Mouse (Mus musculus) fat pad, adult 2 months (tissue): ENCODE measurements around the gene 3110082I17Rik.
A peak's percentile ranks its signal among the peaks of the same experiment; 100 is the strongest.
"Not testable (repeated sequence)": the region's sequence is repeated elsewhere in the genome, so short reads cannot be mapped to it uniquely, and the experiment has no call there.

Experiments used
- DNase-seq: peaks from one replicate; pipeline ENCODE4 v3.0.0-alpha.2; 2011; ENCODE audit warnings: low read depth, low spot score; ENCODE audit errors: extremely low read depth

Gene 3110082I17Rik

DNA sequence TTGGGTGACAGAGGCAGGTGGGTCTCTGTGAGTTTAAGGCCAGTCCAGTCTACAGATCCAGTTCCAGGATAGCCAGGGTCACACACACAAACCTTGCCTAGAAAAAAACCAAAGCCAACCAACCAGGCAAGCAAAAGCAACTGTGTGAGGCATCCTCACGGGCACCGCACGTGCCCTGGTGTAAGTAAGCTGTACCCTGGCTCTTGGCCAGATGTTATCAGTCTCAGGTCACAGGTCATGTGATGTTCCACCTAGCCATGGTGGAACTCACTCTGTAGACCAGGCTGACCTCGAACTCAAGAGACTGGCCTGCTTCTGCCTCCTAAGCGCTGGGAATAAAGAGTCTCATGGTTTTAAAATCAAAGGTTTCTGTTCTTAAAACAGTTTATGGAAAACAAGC, 101.1 kb downstream of the 3110082I17Rik start:
- no peak for DNase-seq

DNA sequence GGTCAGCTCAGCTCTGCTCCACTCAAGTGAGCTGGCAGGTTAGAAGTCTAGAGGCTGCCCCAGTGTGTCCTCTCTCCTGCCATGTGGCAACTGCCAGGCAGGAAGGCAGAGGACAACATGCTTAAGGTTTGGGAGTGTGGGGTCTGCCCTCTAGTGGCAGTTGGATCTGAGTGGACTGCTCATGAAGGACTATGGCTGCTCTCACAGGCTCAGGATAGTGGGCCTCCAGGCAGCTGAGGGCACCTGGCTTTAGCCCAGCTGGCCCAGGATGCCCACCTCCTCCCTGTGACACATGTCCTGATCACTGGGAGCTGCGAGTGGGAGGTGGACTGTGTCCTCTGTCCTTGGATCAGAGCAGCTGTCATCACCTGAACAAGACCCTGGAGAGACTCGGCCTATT, 101.7 kb downstream of the 3110082I17Rik start:
- DNase-seq, result no peak

DNA sequence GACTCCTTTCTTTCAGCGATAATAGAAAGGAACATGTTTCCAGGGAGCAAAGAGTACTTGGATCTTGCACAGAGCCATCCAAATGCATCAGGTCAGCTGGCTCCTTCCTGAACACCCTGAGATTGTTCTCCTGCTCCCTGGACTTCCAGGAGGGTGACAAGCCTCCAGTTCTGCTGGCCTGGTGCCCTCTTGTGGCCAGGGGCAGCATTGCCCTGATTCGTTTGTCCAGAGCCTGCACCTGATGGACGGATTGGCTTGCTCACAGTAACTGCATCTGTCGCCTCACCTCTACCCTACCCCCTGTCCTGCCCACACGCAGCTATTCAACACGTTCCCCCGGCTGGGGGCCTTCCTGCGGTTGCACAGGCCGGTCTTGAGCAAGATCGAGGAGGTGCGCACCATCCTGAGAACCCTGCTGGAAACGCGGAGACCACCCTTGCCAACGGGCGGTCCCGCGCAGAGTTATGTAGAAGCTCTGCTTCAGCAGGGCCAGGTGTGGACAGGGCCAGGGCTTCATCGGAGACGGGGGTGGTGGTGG, 105.0 kb downstream of the 3110082I17Rik start:
- no peak for DNase-seq

DNA sequence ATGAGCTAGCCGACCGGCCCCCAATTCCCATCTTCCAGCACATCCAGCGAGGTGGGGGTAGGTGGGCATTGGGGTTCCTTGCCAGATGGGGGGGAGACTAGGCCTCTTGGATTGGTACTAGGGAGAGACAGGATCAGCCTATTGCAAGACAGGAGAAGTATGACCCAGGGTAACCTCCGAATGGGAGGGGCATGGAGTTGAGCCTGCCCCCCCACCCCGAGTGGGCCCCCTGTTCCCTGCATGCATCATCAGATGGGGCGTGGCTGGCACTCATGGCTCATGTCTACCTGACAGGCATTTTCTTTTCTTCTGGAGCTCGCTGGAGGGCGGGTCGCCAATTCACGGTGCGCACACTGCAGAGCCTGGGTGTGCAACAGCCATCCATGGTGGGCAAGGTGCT, 106.4 kb downstream of the 3110082I17Rik start:
- DNase-seq, result no peak

DNA sequence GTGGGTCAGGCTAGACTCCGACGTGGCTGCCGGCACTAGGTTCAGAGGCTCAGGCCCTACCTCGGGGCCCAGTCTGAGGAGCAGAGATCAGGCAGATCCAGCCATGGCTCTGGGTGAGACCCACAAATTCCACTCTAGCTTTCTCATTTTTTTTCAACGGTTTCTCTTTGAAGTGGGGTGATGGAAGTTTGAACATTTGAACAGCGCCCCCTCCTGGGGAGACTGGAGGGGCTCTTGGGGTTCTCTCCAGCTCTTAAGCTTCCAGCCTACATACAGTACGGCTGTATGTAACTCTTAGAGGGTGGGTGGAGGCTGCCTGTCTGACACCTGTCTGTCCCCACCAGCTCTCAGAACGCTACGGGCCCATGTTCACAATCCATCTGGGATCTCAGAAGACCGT, 106.8 kb downstream of the 3110082I17Rik start:
- DNase-seq, result no peak

DNA sequence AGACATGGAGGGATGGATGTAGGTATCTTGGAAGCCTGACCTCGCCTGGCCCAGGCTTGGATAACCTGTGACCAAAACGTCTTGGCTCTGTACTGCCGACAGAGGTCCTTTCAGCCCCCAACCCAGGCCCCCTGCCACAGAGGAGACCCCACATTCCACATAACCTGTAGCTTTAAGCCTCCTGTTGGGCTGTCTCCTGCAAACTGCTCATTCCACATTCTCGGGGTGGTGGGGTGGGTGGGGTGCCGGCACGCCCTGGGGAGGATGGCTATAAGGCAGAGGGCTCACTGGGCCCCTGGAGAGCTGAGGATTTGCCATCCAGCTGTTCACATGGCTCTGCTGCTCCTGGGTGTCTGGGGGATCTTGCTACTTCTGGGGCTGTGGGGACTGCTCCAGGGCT, 108.0 kb downstream of the 3110082I17Rik start, which contains the start of gene Cyp2w1:
Gene Cyp2w1, plus strand, starts transcription at position 301 of the 400 bp plus-strand sequence.
- no peak for DNase-seq

DNA sequence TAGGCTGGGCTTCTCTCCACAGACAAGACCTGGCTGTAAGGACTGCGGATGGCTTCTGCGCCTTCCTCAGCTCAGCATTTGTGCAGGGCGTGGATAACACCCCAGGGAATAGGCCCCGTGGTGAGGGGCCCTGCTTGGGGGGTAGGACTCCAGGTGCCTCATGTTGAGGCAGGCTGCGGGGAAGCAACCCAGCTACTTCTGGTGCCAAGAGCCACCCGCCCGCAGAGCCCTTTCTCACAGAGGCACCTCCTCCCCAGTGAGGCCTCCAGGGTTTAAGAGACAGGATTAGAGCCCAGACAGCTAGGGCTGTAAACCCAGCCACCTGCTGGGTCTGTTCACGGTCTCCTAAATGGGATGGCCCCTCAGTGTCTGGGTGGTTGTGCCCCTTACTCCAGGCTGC, 108.7 kb downstream of the 3110082I17Rik start:
- DNase-seq, result no peak

DNA sequence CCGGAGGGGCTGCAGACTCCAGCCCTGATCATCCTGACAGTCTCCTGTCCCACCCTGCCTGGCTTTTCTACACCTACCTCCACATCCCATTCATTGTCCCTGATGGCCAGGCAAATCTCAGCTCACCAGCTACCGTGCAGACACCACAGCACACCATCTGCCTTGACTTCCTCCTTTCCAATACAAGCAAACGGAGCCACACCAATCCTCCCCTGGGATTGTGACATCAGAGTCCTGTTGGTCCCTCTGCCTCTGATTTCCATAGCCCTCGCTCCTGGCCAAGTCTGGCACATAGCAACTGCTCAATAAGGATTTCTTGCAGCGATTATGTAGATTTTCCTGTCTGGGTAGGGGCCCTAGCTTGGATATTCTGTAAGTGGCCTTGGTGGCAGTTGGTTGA, 109.2 kb downstream of the 3110082I17Rik start, which contains the start of gene Cox19:
Gene Cox19, minus strand, starts transcription at position 285 of the 400 bp plus-strand sequence.
- DNase-seq, result no peak

DNA sequence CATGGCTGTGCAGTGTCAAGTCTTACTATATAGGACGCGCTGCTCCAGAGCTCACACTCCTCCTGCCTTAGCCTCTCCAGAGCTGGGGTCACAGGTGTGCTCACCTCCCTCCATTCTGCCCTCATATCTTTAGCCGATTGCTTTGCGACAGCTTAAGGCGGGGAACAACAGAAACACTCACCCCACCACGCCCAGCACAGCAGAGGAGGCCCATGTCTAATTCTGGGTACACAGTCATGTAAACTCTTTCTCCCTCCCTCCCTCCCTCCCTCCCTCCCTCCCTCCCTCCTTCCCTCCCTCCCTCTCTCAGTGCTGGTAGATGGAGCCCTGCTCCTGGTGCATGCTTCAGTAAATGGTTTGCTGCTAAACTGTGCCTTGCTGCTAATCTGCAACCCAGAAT, 110.6 kb downstream of the 3110082I17Rik start:
- DNase-seq, result no peak

DNA sequence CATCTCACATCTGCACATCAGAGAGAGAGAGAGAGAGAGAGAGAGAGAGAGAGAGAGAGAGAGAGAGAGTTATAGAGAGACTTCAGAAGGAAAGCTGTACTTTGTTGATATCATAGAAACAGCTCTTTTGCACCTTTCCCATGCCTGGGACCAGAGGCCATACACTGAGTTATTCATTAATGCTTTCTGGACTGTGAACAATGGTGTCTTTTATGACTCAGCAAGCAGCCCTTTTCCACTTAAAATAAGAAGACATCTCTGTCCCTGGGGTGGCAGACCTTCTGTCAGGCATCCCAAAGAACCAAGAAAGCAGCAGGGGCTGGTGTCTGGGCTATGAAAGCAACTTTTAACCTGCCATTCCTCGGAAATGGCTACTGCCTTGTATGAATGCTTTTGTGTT, 113.1 kb downstream of the 3110082I17Rik start:
- DNase-seq, result no peak

DNA sequence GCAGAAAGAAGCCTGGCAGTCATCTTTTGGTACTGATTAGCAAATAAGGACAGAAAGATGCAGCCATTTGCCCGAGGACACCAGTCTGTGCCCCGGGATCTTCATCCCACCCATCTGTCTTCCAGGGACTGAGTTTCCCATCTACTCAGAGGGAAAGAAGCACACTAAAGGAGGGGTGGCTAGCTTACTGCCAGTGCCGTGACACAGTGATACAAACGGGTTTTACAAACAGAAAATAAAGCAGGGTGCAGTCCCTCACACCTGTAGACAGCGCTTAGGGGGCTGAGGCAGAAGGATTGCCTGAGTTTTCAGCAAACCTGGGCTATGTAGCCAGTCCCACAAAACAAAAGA, 115.0 kb downstream of the 3110082I17Rik start:
- no peak for DNase-seq

DNA sequence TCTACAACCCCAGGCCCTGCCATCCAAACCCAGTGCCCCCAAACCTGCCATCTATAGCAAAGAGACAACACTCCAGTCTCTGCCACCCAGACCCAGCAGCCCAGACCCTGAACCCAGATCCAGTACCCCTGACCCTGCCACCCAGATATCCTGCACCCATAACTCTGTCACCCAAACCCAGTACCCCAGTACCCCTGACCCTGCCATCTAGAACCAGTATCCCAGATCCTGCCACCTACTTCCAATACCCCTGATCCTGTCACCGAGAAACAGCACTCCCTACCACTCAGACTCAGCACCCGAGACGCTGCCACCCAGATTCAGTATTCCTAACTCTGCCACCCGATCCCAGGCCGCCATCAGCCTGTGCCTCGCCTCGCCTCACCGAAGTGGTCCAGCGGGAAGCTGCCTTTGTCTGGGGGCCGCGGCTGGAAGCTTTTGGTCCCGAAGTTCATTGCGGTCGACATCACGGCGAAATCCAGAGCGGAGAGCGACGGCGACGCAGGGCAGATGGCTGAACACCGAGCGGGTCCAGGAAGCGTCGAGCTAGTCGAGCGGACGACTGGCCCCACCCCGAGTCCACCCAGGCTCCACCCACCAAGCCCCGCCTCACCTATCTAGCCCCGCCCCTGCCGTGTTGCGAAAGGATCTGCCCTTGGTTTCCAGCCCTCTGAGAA, 115.5 kb downstream of the 3110082I17Rik start:
- DNase-seq, result peak; percentile 37

DNA sequence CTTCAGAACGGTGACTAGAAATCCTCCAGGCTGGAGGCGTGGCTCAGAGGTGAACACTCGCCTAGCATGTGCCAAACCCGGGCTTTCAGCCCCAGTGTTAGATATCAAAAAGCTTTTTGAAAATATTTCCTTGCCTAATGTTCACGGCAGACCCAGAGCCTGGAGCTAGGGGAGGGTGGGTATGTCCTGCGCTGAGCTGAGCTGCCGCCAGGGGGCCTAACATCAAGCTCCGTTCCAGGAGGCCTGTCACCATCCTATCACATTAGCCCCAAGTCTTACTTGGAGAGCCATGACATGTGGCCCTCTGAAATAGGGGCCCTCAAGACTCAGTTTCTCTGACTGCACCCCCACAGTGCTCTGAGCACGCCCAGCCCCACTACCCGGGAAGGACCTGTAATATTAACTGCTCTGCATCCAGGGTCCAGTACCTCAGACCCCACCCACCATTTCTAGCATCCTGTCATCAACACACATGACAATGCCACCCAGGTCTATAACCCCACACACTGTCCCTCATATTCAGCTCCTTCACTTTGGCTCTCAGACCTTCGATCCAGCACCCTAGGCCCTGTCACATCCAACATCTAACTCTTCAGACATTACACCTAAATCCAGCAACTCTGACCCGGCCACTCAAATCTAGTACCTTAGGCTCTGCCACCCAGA, 116.2 kb downstream of the 3110082I17Rik start:
- DNase-seq, result no peak

DNA sequence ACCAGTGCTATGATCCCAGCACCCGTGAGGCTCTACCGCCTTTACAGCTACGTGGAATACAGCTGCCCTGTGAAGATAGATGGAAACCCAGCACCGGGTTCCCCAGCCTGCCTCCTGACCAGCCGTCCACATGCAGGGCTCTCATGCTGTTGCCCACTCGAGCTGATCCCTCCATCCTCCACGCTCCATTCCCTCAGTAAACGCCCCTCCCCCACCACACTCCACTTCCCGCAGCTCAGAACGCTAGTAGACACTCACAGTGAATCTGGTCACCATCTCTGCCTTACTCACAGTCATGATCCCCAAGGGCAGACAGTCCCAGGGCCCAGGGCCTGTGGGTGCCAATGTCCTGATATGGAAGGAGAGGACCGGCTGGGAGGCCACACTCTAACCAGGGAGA, 121.4 kb downstream of the 3110082I17Rik start:
- no peak for DNase-seq

DNA sequence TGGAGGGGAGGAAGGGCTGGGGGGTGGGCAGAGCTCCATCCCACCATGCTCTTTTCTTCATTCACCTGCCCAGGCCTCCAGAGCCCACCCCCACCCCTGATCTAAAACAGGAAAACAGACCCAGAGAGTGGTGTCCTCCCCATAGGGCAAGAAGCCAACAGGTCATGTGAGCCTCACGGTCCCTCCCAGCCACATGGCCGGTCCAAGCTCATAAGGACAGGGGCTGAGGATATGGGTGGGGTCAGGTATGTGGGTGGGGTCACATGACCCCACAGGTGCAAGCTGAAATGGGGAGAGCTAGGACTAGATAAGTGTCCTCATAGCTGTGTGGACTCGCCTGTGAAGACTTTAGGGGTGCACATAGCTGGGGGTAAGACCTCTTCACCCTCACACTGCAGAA, 121.9 kb downstream of the 3110082I17Rik start:
- DNase-seq, result no peak

DNA sequence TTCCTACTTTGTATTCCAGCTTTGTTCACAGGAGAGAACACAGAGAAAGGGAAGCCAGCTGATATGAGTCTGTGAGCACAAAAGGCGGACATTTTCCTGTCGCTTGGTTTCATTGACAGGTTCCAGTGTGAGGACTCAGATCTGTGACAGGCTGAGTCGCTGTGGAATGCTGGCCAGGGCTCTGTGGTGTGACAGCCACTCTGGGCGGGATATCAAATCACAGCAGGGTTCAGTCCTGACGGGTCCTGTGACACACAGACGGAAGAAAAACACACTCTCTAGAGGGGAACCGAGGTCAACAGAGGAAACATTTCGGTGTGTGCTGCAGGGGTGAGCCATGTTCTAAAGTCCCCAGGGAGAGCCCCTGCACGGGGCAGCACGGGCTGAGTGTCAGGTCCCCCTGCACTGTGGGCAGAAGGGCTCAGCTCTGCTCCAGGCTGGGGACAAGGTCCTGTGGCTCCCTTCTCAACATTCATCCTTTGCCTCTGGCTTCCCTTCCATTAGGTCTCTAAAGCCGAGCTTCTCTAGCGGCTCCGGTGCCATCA, 122.4 kb downstream of the 3110082I17Rik start:
- no peak for DNase-seq

DNA sequence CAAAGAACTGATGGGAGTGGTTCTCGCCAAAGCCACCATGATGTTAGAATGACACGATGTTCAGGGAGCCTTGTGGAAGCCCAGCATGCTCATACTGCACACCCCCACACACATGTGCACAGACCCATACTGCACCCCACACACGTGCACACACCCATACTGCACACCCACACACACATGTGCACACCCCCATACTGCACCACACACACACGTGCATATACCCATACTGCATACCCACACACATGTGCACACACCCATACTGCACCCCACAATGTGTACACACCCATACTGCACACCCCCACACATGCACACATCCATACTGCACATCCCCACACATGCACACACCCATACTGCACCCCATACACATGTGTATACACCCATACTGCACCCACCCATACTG, 124.7 kb downstream of the 3110082I17Rik start:
- DNase-seq, result no peak

DNA sequence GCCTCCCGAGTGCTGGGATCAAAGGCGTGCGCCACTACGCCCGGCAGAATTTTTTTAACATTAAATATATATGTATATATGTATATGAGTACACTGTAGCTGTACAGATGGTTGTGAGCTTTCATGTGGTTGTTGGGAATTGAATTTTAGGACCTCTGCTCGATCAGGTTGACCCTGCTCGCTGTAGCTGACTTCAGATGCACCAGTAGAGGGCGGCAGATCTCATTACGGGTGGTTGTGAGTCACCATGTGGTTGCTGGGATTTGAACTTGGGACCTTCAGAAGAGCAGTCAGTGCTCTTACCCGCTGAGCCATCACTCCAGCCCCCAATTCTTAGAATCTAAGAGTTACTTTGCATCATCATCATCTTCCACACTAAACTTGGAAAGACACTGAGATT, 125.9 kb downstream of the 3110082I17Rik start:
- DNase-seq, result not testable (repeated sequence)

DNA sequence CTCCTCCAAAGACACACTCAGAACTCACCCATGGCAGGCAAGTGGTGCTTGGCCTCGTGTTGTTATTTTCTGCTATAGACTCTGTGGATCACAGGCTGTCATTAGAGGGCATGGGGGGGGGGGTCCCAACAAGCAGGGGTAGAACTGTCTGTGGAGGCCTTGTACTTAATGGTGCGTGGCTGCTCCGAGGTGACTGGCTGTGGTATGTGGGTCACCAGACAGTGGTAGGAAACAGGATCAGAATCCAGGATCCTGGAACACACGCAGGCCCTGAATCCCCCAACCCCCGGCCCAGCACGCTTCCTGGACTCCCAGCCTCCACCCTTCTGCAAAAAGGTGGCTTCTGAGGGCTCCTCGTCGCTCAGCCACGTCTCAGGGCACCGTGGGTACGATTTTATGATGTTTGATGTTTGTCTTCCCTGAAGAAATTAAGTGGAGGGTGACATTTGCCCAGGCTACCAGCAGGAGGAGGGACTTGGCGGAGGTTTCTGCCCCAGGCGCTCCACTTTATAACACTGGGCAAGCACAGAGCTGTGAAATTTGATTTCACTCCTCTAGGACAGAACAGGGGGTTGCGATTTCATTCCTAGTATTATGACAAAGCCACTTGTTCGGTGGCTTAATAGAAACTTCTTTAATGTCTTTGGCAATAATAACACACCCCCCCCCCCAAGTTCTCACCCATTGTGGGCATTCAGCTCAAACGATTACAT, 126.9 kb downstream of the 3110082I17Rik start:
- peak; percentile 59 for DNase-seq

DNA sequence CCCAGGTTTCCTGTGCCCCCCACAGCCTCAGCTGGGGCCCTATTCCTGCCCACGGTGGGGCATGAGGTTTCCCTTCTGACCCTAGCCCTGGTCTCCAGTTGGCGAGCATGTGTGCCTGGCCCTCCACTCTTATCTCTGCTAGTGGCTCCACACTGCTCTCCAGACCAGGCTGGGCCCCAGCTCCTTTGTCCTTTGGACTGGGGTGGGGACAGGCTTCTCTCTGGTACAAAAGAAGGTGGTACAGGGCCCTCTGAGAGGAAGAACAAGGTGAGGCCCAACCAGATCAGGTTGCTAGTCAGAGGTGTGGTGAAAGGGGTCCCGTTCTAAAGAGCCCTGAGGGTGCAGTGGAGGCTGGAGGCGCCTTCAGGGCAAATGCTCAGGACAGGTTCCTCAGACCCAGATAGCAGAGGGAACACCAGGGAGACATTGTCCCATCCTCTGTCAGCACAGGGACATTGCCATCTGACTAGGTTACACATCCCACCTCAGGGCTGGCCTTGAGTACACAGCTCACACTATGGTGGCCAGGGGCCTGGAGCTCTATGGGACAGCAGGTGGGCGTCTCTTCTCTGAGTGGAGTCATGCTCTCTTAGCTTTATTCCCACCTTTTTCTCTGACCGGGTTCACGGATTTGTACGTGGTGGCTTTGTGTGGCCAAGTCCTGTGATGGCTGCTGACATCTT, 127.6 kb downstream of the 3110082I17Rik start:
- DNase-seq, result no peak

DNA sequence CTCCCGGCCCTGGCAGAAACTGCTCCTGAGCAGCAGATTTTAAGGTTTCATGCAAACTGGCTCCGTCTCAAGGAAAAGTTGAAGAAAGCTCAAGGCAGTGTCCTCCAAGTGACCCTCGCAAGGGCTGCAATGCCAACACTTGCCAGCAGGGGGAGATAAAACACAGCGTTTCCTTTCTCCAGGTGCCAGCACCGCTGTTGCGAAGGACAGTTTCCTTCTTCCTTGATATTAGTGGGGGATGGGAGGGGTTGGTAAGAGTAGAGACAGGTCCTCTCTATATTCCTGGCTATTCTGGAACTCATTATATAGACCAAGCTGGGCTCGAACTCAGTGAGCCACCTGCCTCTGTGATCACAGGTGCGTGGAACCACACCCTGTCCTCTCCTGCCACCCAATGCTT, 128.6 kb downstream of the 3110082I17Rik start:
- DNase-seq, result no peak
